Mouse (Mus musculus) hindbrain, embryonic 11.5 days (tissue): ENCODE data around the gene Hist1h2bh. TPM values are rescaled to one million over a fixed set of nuclear protein-coding genes. Genes with fewer than 3 reads are reported as not detected.

ENCODE experiments used
- ATAC-seq: fragments of 200-750 bp; cut with Nextera tagmentation; 2 replicates; pipeline ENCODE4 v1.8.0; 2017; ENCODE audit warnings: mild to moderate bottlenecking, moderate TSS enrichment, moderate library complexity; ENCODE audit not compliant: low FRiP score
- DNase-seq: peaks from one replicate; pipeline ENCODE4 v3.0.0-alpha.2; 2015; ENCODE audit warnings: low spot score
- H3K27ac ChIP-seq: fragments of 300-500 bp; sonication (generic); 2 replicates; pipeline ENCODE4 v1.5.1; 2014; ENCODE audit warnings: mild to moderate bottlenecking, low read depth, low read length
- H3K27me3 ChIP-seq: fragments of 300-500 bp; sonication (generic); 2 replicates; pipeline ENCODE4 v1.6.1; 2014; ENCODE audit warnings: mild to moderate bottlenecking, low read length, moderate library complexity, mixed read lengths; ENCODE audit not compliant: control insufficient read depth, insufficient read depth
- H3K36me3 ChIP-seq: fragments of 300-500 bp; sonication (generic); 2 replicates; pipeline ENCODE4 v1.6.1; 2014; ENCODE audit warnings: mild to moderate bottlenecking, low read length, moderate library complexity, mixed read lengths; ENCODE audit not compliant: control insufficient read depth, insufficient read depth
- H3K4me1 ChIP-seq: fragments of 300-500 bp; sonication (generic); replicated peaks from 2 replicates; pipeline ENCODE4 v1.6.1; 2014; ENCODE audit warnings: low read length, mixed read lengths; ENCODE audit not compliant: control insufficient read depth, insufficient read depth
- H3K4me2 ChIP-seq: fragments of 300-500 bp; sonication (generic); replicated peaks from 2 replicates; pipeline ENCODE4 v1.6.1; 2014; ENCODE audit warnings: mild to moderate bottlenecking, low read depth, low read length
- H3K4me3 ChIP-seq: fragments of 300-500 bp; sonication (generic); 2 replicates; pipeline ENCODE4 v1.5.1; 2014; ENCODE audit warnings: low read depth, low read length
- H3K9ac ChIP-seq: fragments of 300-500 bp; sonication (generic); 2 replicates; pipeline ENCODE4 v1.6.1; 2014; ENCODE audit warnings: low read depth, low read length
- H3K9me3 ChIP-seq: fragments of 300-500 bp; sonication (generic); 2 replicates; pipeline ENCODE4 v1.6.1; 2016; ENCODE audit warnings: low read length; ENCODE audit not compliant: control insufficient read depth
- WGBS: fragments of 180-500 bp; shearing (Covaris S2); extraction: QIAGEN DNeasy Blood & Tissue Kit; methylation state at CpG from one replicate; pipeline ENCODE4 v1.1.7; 2014; 5-methylcytosine and 5-hydroxymethylcytosine counted together
- polyA plus RNA-seq: library from polyadenylated mRNA; unstranded; fragments of >200 nt; fragmentation: Nextera tagmentation; extraction: Ambion mirVana; gene quantifications from 2 replicates; pipeline ENCODE4 v1.2.1, GENCODE M21; 2014

Gene Hist1h2bh
- polyA plus RNA-seq, 1 experiment from 2014 or later = 0.60 TPM

DNA sequence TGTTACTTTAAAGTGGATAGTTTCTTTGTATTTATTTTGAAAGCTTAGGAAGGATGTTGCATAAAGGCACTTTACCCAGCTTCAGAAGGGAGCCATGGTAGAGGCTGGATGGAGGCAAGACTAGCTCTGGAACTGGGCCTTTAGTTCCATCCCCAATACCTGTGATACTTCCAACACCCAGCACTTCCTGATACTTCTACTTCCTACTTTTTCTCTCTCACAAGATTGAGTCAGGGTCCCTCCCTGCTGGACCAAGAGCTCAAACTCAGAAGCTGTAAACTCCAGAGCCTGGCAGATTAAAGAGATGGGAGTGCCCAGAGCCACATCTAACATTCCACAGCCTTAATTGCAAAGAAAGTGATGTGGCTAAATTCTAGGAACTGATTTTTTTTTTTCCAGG lies 41.1 kb upstream of the Hist1h2bh start:
- H3K4me3 ChIP-seq = peak overlapping the region; percentile 42; the same call in 1 of the 2 replicates
- H3K9ac ChIP-seq = peak overlapping the region; percentile 84
- no peak for DNase-seq
- H3K9me3 ChIP-seq = no peaks in the 10 kb centered on the region
- no peaks in the 10 kb centered on the region for H3K36me3 ChIP-seq
- H3K27me3 ChIP-seq = no peaks in the 10 kb centered on the region
- peaks cover 3% of the 10 kb centered on the region; the same call in 1 of the 2 replicates for H3K4me1 ChIP-seq
- peak overlapping the region; percentile 96 for H3K27ac ChIP-seq
- no peak for ATAC-seq
- peak overlapping the region; percentile 70 for H3K4me2 ChIP-seq

DNA sequence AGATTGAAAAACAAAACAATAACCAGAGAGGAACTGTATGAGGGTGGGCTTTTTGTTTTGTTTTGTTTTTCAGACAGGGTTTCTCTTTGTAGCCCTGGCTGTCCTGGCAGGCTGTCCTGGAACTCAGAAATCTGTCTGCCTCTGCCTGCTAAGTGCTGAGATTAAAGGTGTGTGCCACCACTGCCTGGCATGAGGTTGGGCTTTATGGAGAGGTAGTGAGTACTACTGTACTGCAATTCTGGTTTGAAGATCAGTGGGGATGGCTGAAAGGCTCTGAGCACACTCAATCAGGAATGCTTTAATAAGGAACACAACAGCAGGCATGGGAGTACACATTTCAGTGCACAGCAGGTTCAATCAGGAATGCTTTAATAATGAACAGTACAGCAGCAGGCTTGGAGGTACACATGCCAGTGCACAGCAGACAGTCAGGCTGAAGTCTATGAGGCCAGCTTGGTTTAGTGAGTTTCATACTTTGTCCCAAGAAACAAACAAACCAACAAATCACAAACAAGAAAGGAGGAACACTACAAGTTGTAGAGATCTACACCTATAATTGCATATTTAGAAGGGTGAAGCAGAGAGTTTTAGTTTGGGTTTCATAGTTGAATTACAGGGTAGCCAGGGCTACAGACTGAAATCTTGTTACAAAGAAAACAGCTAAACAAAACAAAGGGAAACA lies 40.3 kb upstream of the Hist1h2bh start:
- Histone ChIP-seq H3K4me1 (peaks cover 3% of the 10 kb centered on the region; the same call in 1 of the 2 replicates), H3K27ac (peak overlapping the region; percentile 75), H3K9me3 (no peaks in the 10 kb centered on the region), H3K4me2 (no peak overlapping the region), H3K36me3 (no peaks in the 10 kb centered on the region), H3K4me3 (no peak overlapping the region), H3K27me3 (no peaks in the 10 kb centered on the region), H3K9ac (no peak overlapping the region)
- DNase-seq (no peak), ATAC-seq (no peak)

- peak overlapping the region; percentile 63 for H3K9ac ChIP-seq
- peaks cover 3% of the 10 kb centered on the region; the same call in 1 of the 2 replicates for H3K4me1 ChIP-seq
- ATAC-seq (no peak), DNase-seq (peak; percentile 49)
- H3K27me3 ChIP-seq = no peaks in the 10 kb centered on the region
- H3K36me3 ChIP-seq = no peaks in the 10 kb centered on the region
- peak overlapping the region; percentile 44 for H3K4me3 ChIP-seq
- H3K27ac ChIP-seq = peak overlapping the region; percentile 88
- peak overlapping the region; percentile 83 for H3K4me2 ChIP-seq
- H3K9me3 ChIP-seq = no peaks in the 10 kb centered on the region
- WGBS = 5% methylated on average over 6 of the region's 6 CpGs
Observed at GRCm38 (mm10) chr13:23582219-23583056, 39.2 kb upstream of the Hist1h2bh start.

DNA sequence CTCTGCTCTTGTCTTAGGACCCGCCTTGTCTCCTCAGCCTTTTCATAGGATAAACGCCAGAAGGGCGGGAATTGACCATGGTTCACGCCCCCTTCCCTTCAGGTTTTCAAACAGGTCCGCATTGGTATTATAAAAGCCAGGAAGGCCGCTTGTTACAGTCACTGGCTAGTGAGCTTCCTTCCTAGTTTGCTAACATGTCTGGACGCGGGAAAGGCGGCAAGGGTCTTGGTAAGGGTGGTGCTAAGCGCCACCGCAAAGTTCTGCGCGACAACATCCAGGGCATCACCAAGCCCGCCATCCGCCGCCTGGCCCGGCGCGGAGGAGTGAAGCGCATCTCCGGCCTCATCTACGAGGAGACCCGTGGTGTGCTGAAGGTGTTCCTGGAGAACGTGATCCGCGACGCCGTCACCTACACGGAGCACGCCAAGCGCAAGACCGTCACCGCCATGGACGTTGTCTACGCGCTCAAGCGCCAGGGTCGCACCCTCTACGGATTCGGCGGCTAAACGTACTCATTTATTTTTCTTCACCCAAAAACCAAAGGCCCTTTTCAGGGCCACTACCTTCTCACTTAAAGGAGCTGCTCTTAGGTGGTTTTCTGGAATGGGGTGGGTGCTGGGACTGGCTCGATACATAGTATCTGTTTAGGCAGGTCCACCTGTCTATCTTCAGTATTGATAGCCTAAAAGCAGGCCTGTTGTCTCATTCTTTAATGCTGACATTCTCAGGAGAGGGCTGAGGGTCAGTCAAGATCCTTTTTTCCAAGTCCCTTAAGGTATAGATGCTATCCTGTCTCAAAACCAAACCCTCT lies 38.4 kb upstream of the Hist1h2bh start, which contains the start of gene Hist1h4d:
Gene Hist1h4d (plus strand): TSS at position 191 of the 811 bp plus-strand sequence.
- under 1% methylated on average over 43 of the region's 43 CpGs for WGBS
- Histone ChIP-seq H3K4me1 (peaks cover 3% of the 10 kb centered on the region; the same call in 1 of the 2 replicates), H3K27ac (peak within 1 kb of the TSS; percentile 88), H3K9ac (peak within 1 kb of the TSS; percentile 63), H3K9me3 (no peaks in the 10 kb centered on the region), H3K36me3 (no peaks in the 10 kb centered on the region), H3K27me3 (no peaks in the 10 kb centered on the region), H3K4me2 (peak within 1 kb of the TSS; percentile 83), H3K4me3 (peak within 1 kb of the TSS; percentile 44)
- ATAC-seq (peak; percentile 90), DNase-seq (peak; percentile 99)

- ATAC-seq = no peak
- Histone ChIP-seq H3K36me3 (no peaks in the 10 kb centered on the region), H3K27ac (0 out of 2 replicates have a peak overlapping the region, but pooled peaks have one; percentile 24), H3K9me3 (no peaks in the 10 kb centered on the region), H3K4me3 (no peak overlapping the region), H3K4me2 (no peak overlapping the region), H3K4me1 (peaks cover 2% of the 10 kb centered on the region; the same call in 1 of the 2 replicates), H3K9ac (no peak overlapping the region), H3K27me3 (no peaks in the 10 kb centered on the region)
- no peak for DNase-seq
- WGBS = 87% methylated on average over 1 of the region's 1 CpGs
Observed at GRCm38 (mm10) chr13:23577835-23578234, 34.6 kb upstream of the Hist1h2bh start.

DNA sequence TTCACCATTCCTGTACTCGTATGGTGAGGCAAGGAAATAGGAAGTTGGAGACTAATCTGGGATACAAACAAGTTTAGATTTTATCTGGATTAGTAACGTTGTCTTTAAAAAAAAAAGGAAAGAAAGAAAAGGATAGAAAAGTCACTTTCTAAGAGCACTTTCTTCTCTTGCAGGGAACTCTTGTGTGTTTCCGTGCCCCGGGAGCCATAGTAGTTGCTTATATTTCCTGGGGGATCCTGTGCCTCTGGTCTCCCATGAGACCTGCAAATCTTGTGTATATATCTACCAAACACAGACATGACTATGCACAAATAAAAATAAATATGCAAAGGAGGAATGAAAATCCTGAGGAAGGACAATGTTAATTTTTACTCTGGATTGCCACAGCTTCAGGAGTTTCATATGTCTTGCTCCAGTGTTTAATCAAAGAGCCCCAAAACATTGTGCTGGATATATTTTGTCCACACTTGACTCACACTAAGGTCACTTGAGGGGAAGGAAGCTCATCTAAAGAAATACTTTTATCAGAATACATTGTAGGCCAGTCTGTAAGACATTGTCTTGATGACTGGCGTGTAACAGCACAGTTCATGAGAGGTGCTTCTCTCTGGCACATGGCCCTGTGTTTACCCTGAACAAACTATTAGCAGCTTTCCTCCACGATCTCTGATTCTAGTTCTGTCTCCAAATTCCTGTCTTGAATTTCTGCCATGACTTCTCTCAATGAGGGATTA lies 33.9 kb upstream of the Hist1h2bh start:
- no peak for ATAC-seq
- Histone ChIP-seq H3K9me3 (no peaks in the 10 kb centered on the region), H3K4me1 (peaks cover 2% of the 10 kb centered on the region; the same call in 1 of the 2 replicates), H3K27me3 (no peaks in the 10 kb centered on the region), H3K27ac (peak overlapping the region; percentile 77), H3K9ac (peak overlapping the region; percentile 65), H3K4me2 (peak overlapping the region; percentile 66), H3K36me3 (no peaks in the 10 kb centered on the region), H3K4me3 (peak overlapping the region; percentile 41)
- DNase-seq = peak; percentile 37
- WGBS = 47% methylated on average over 6 of the region's 6 CpGs

- no peaks in the 10 kb centered on the region for H3K9me3 ChIP-seq
- H3K4me2 ChIP-seq = peak overlapping the region; percentile 66
- H3K4me1 ChIP-seq = peaks cover 2% of the 10 kb centered on the region; the same call in 1 of the 2 replicates
- peak overlapping the region; percentile 41 for H3K4me3 ChIP-seq
- peak; percentile 56 for DNase-seq
- no peaks in the 10 kb centered on the region for H3K27me3 ChIP-seq
- whole genome bisulfite sequencing = 2% methylated on average over 7 of the region's 7 CpGs
- no peak for ATAC-seq
- peak overlapping the region; percentile 65 for H3K9ac ChIP-seq
- H3K27ac ChIP-seq = peak overlapping the region; percentile 77
- H3K36me3 ChIP-seq = no peaks in the 10 kb centered on the region
Observed at GRCm38 (mm10) chr13:23576351-23576881, 33.2 kb upstream of the Hist1h2bh start.
